Mouse (Mus musculus) subcutaneous adipose tissue, adult 2 months (tissue): ENCODE results near the gene Fam204a. TPM values are rescaled to one million over a fixed set of nuclear protein-coding genes. Genes with fewer than 3 reads are reported as not detected.

Source experiments
- polyA plus RNA-seq: library from polyadenylated mRNA; depleted of rRNA; stranded (reverse); fragments of >200 nt; gene quantifications from 2 replicates; pipeline ENCODE4 v1.2.3, GENCODE M21; 2012; ENCODE audit warnings: low replicate concordance; rRNA removed

The Fam204a gene
- 6.3 and 7.5 TPM in 2 replicates for polyA plus RNA-seq

DNA sequence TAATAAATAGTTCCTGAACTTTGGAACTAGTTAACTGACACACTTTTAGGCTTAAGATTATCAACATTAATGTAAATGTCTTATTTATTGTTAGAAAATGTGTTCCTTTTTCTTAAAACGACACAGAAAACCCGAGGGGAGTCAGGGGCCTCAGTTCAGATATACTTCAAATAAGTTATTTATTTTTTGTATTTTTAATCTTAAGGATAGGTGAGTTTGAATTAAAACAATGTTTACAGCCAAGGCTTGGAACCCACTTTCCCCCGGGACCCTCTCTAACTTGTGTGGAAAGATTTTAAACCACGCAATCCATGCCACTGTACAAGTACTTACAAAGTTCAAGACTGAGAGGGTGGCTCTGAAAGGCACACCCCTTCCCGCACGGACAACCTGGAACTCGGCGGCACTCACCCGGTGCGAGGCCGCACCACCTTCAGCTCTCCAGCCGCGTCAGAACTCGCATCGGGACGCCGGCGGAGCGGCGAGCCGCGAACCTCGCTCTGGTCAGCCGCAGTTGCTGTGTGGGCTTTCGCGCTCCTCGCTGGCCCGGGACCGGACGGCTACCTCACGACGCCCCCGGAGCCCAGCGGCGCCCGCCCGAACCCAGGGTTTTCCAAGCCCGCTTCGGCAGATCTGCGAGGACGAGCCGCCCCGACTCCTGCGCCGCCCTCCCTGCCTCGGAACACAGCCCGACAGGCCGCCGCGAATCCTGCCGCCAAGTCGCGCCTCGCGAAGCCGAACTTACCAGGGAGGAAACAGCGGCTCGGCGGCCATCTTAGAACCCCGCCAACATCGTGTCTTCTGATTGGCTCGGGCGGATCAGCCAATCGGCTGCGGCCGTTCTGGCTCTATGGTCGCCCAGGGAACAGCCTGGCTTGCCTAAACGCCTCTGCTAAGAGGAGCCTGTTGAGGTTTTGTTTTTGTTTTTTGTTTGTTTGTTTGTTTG lies at the start of gene Fam204a:
Gene Fam204a (minus strand): TSS at position 803 of the 946 bp plus-strand sequence.

Other genes starting within 250 kb of the Fam204a start
- gene Prlhr, start 241.6 kb upstream of the Fam204a start, polyA plus RNA-seq: not detected in 2 replicates